Mouse (Mus musculus): ENCODE data around the gene Adgrb2.
A peak's percentile ranks its signal among the peaks of the same experiment; 100 is the strongest.

Gene Adgrb2

DNA sequence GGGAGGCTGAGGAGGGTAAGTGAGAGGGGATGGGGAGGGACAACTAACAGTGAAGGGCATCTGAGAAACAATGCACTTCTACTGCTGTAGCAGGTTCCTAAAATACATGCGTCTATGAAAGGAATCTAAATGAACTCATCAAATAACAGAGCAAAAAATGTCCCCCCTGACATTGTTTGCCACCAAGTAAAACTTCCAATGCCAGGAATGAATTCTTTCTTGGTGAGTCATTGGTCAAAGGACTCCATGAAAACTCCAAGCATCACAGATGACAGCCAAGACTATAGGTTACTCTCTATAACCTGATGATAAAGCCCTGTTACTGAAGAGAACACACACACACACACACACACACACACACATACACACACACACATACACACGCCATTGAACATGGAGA, 46.5 kb downstream of the Adgrb2 start:
- DNase-seq (ENCODE audit: low read depth): no peak

DNA sequence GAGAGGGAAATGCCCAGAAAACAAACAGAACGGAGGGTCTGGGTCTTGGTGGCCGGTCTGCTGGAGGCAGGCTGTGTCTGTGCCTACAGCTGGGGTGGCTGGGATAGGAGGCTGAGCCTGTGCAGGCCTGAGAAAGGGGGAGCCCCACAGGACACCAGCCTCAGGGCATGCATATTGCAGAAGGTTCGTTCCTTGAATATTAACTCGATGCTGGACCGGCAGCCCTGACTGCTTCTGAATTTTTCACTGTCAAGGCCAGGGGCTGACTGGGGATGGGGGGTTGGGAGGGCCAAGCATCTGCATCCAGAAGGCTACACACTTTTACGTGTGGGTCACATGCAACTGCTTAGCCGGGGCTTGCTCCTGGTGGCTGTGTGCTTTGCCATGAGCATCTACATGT, 48.8 kb downstream of the Adgrb2 start:
- DNase-seq (ENCODE audit: low read depth): no peak

DNA sequence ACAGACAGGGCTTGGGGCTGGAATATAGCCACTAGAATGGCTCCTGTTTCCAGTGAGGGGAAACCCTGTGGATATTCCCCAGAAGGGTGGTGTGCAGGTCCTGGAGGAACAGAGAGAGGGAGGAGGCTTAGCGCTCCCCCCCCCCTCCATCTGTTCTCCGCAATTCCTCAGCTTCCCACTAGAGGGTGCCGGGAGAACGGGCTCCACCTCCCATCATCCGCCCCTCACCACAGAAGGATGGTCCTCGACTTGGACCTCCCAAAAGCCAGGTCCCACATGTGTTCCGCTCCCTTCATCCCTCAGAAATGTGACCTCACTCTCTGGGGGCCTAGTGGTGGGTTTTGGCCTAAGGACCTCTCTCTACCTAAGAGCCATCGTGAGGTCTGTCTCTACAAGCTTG, 51.4 kb downstream of the Adgrb2 start:
- peak; percentile 63 for DNase-seq (ENCODE audit: low read depth)

DNA sequence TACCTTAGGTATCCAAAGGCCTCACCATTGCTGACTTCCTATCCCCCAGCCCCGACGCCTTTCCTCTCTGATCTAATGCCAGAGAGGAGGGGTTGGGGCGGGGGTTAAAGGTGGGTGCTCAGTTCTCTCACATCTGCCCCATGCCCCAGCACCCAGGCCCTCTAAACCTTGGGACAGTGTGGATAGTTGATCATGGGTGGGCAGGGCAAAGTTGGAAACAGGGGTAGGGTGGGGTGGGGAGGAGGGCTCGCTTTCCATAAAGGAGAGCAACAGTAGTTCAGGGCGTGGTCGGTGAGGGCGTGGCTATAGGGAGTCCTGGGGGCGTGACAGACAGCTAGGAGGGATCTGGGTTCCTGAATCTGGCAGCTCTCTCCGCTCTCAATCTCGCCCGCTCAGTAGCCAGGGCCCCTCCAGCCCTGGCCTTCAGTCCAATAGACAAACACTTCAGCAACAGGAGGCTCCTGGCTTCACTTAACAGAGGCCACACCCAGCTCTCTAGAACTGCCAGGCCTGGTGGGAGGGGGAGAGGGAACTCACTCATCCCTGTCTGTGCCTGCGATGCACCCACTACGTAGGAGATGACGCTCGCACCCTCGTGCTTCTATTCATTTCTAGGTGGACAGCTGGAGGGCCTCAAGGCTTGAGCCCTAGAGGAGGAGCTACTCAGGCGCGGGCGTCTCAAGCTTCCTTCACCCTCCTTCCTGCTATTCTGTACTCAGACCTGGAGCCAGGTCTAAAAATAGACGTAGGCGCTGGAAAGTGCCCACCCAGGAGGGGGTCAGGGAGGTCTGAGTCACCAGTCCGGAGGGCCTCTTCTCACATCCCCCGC, 52.1 kb downstream of the Adgrb2 start:
- no peak for DNase-seq (ENCODE audit: low read depth)

DNA sequence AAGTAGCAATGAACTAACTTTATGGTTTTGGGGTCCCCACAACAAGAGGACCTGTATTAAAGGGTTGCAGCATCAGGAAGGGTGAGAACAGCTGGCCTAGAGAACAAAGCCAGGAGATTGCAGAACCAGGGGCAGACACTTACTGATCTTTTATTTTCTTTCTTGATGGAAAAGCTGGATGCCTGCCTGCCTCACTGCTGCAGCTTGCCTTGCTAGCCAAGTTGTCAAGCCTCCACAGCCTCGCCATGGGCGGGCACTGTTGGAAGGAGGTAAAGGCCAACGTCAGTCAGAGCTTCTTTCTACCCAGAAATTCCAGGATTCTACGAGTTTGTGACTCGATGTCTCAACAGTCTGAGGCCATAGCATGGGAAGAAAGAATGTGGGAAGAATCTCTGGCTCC, 54.7 kb downstream of the Adgrb2 start:
- no peak for DNase-seq (ENCODE audit: low read depth)

DNA sequence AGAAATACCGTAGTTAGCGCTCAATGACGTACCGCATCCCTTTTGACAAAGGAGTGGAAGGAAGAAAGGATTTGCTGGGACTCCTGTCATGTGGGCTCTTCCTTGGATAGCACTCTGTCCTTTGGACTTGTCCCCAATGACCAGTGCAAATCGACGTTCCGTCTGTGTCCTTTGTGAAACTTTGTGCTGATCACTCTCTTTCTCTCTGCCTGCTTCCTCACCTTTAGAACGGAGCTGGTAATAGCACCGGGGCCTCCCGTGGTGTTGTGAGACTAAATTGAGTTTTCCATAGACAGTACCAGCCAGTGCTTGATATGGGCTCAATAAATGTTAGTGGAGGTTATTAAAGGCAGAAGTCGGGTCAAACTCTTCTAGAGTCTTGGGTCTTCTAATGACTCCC, 56.4 kb downstream of the Adgrb2 start:
- no peak for DNase-seq (ENCODE audit: low read depth)

DNA sequence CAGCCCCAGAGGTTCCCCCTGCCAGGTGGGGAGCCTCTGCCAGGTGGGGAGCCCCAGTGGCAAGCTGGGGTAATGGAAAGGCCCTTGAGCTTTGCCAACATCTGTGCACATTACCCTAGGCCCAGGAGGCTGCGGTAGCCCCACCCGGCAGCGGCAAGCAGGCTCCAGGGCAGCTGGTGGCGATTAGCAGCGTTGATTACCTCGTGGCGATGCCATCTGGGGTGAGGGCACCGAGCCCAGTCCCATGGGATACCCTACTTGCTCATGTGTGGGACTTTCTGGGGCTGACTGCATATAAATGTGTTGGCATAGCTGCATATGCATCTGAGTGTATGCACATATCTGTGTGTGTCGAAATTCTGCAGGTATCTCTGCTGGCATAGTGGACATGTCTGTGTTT, 59.5 kb downstream of the Adgrb2 start:
- DNase-seq (ENCODE audit: low read depth): no peak

DNA sequence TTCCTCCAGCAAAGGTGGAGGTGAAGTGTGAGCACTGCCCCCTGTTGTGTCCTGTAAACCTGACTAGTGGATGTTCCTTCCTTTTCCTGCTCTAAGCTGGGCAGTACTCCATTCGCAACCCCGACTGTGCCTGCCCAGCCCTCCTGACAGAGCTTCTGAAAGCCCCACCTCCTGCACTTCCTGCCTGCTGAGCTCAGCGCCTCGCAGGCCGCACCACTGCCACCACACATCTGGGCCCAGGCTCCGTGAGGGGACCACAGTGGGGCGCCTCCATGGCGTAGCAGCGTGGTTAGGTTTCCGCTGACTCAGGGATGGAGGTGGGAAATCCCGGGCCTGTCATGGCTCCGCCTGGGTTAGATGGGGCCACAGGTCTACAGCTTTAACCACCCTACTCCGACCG, 60.9 kb downstream of the Adgrb2 start:
- peak; percentile 79 for DNase-seq (ENCODE audit: low read depth)

DNA sequence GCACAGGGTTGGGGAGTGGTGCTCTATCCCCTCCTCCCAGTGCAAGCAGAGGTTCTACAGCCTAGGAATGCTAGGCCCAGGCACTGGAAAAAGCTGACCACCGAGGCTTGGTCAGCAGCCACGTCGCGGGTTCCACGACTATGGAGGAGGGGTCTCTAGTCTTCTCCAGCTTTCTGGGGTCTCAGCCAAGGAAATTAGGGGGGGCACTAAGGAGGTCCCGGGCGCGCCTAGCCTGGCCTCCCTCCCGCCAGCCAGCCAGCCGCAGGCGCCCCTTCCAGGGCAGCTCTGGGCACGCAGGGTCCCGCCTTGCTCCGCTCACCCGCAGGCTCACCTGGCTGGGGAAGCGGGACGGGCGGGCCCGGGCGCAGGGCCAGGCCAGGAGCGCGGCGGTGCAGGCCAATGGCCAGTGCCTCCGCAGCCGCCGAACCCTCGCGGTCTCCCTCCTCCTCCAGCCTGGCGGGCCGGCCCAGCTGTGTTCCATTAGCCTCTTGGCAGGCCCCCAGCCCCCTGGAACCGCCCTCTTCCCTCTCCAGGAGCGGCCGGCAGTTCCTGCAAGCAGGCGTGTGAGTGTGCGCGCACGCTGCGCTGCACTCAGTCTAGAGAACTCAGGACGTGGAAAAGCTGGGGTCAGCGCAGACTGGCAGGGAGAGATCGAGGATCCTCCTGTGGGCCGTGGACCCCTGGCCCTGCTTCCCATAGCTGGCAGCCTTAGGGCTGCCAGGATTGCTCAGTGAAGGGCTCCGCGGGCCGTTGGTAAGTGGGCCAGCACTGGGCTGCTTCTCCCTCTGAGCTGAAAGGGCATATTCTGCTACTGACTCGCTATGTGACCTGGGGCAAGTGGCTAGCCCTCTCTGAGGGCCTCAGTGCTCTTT, 62.9 kb downstream of the Adgrb2 start, which contains the start of gene Col16a1:
TSS of gene Col16a1 (plus strand) at position 510 of the 872 bp plus-strand sequence.
- DNase-seq (ENCODE audit: low read depth): no peak

DNA sequence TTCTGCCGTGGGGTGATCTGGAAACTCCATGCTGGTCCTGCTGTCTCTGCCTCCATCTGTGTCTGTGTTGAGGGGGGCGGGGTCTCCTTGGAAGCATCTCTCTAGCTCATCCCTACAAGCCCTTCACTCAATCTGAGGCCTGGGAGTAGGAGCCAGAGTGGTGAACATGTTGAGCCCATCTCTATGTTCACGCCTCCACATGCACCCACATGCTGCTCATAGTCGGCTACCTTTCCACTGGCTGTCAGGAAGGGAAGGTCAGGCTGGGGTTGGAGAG, 63.5 kb downstream of the Adgrb2 start:
- DNase-seq (ENCODE audit: low read depth): no peak

DNA sequence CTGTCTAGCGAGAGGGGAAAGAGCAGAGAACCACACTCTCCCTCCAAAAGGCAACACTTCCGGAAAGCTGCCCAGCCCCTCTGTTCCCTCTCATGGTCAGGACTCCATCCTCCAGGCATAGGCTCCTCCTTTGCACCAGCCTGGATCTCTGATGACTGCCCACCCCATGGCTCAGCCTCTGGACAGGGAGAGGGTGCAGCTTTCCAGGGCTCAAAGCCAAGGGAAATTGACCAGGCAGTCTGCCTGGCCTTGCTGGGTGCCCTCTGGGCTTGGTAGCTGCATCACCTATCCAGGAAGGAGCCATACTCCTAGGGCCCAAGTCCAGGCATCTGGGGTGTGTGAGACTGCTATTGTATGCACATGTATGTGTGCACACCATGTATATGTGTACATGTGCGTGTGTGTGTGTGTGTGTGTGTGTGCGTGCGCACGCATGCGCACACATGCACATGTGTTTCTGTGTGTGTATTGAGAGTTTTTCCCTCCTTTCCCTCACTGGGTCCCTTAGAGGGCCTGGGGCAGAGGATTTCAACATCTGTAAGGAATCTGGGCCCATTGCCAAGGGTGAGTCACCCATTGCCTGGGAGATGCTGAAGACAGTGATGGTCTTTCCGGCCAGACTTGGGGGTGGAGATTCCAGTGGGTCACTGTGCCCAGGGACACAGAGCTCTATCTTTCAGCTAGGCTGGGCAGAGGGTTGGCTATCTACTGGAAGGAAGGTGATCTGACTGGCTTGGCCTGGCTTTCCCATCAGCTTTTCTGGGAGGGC, 65.6 kb downstream of the Adgrb2 start:
- DNase-seq (ENCODE audit: low read depth): no peak

DNA sequence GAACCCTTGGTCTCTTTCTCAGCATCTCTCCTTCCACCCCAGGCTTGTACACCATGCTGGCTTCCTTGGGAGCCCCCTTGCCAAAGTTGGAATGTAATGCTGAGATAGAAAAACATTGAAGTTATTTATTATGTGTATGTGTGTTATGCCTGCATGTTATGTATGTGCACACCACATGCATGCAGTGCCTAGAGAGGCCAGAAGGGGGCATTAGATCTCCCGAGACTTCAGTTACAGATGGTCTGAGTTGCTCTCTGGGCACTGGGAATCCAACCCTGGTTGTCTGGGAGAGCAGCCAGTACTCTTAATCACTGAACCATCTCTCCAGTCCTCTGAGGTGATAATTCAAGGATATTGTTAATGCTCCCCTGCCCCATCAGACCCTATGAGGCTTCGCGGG, 67.6 kb downstream of the Adgrb2 start:
- DNase-seq (ENCODE audit: low read depth): no peak

DNA sequence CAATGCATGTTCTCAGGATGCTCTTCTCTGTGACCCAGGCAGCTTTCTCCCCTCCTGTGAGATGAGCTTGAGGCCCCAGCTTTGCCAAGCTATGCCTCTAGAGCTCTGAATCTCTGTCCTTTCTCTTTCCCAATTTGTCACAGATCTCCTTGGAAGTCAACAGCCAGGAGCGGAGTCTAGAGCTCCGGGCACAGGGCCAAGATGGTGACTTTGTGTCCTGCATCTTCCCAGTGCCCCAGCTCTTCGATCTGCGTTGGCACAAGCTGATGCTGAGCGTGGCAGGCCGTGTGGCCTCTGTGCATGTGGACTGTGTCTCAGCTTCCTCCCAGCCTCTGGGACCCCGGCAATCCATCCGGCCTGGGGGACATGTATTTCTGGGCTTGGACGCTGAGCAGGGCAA, 68.4 kb downstream of the Adgrb2 start:
- no peak for DNase-seq (ENCODE audit: low read depth)

DNA sequence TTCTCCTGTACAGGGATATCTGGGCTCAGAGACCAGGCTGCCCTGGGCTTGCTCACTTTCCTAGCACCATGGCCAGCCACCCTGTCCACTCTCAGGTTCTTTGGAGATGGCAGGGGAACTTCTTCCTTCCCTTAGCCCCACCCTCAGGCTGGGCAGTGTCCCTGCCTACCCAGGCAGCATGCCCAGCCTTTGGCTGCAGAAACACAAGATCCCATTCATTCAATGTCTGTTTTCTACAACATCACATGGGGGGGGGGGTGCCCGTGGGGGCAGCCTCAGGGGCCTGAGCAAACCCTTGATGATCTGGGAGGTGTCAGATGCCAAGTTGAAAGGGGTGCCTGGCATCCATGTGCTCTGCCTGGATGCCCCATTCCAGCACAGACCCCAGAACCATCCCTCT, 70.1 kb downstream of the Adgrb2 start:
- no peak for DNase-seq (ENCODE audit: low read depth)

DNA sequence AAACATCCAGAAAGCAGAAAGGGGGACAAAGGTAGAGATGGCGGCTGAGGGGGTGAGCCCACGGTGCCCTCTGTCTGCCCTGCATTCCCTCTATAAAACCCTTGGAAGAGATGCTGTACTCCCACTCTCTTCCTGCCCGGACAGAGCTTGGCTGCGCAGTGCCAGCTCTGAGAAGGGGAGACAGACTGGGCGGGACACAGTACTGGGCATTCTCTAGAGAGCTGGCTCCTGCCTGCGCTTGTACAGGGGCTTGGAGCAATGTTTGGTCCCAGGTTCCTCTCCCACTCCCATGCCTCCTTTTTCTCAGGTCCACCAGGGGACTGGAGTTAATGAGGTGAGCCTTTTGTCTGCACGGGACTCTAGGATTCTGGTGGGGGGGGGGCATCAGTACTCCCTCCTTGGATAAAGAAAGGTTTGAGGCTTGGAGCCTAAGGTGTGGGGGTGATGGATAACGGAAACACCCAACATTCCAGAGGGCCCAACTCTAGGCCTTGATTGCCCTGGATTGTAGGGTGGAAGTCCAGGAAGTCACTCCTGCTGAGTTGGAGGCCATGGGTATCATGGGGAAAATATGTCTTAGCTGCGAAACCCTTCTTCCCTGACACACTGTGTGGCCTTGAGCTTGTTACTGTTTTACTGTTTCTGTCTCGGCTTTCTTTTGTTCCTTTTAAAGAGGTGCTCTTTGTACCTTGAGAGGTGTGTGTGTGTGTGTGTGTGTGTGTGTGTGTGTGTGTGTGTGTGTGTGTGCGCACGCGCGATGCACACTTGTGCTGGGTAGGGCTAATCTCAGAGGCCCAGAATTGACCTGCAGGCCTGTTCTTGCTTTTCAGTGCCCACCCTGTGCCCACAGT, 70.7 kb downstream of the Adgrb2 start:
- no peak for DNase-seq (ENCODE audit: low read depth)

DNA sequence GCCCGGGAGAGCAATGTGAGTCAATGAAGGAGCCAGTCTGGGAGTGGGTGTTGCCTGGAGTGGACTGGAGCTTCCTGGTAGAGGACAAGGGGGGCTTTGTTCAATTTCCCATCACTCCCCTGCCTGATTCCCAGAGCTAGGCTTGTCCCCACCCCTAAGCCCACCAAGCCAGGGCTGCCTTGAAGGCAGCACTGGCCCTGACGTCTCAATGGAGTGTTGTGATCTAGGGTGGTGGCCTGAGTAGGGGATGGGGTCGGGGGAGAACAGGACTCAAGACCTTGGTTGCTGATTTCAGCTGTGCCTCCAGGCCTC, 71.3 kb downstream of the Adgrb2 start:
- DNase-seq (ENCODE audit: low read depth): no peak

DNA sequence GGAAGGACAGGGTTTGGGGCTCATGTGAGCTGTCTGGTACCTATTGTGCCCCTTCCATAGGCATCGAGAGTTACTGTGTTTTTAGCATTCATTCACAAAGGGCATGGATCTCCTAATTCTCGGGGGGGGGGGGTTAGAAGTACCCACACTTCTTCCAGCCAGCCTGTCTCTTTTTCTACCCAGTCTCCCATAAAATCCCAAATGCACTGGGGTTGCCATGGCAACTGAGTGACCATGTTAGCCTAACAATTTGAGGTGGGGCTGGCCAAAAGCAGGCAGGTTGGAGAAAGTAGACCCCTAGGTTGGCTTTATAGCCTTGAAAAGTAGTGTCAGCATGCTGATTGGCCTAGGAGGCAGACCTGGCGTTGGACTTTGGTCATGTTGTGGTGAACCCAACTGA, 71.8 kb downstream of the Adgrb2 start:
- no peak for DNase-seq (ENCODE audit: low read depth)

DNA sequence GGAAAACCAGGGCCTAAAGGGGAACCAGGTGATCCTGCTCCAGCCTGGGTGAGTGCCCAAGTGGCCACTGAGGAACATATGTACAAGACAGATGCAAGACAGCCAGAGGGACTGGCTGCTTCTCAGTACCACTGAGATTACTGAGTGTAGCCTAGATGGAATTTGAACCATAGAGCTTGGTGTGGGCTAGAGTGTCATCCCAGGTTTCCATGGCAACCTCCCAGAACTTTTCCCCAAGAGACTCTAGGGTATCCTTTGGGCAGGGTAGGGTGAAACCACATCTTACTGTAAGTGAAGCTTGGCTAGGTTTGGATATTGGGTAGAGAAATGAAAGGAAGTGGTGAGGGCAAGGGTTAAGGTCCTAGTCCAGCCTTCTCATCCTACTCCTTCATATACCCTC, 76.3 kb downstream of the Adgrb2 start:
- no peak for DNase-seq (ENCODE audit: low read depth)

DNA sequence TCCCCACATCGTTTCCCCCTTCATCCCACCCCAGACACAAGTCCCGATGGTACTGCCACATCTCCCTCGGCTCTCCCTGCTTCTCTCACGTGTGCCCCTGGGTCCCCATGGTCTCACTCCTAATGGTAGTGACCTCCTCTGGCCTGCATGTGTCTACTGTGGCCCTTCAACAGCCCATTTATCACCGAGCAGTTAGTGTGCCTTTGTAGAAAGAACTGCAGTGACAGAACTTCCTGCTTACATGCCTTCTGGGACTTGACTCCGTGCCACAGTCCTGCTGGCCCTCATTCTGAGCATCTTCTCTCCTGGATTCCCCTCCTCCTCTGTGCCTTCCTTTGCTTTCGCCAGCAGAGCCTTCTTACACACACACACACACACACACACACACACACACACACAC, 78.5 kb downstream of the Adgrb2 start:
- DNase-seq (ENCODE audit: low read depth): no peak

DNA sequence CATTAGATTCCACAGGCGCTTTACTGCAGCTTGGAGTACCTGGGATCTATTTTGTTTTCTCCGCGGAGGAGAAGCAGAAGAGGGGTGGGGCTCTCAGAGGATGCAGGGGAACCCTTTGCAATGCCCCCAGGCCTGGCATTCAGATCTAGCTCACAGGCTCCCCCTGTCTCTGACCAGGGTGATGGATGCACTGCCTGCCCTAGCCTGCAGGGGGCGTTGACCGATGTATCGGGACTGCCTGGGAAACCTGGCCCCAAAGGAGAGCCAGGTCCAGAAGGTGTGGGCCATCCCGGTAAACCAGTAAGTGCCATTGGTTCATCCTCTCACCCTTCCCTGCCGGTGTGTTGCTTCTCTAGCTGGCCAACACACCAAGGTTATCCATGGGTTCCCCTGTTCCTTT, 82.1 kb downstream of the Adgrb2 start:
- DNase-seq (ENCODE audit: low read depth): no peak

DNA sequence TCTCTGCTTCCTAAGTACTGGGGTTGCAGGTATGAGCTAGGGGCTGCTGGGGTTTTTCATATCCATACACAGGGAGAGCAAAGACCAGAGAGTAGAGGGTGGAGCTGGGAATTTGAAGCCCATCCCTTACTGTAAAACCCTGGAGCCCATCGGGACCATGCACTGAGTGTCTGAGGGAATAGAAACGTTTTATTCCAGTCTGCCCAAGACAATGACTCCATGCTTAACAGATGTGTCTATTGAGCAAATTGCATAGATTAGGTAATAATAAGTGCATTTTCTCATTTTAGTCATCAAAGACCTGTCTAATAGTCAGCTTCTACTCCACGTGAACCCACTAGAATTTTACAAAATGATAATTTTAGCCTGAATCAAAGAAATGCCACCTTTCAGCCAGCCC, 85.9 kb downstream of the Adgrb2 start:
- DNase-seq (ENCODE audit: low read depth): no peak

DNA sequence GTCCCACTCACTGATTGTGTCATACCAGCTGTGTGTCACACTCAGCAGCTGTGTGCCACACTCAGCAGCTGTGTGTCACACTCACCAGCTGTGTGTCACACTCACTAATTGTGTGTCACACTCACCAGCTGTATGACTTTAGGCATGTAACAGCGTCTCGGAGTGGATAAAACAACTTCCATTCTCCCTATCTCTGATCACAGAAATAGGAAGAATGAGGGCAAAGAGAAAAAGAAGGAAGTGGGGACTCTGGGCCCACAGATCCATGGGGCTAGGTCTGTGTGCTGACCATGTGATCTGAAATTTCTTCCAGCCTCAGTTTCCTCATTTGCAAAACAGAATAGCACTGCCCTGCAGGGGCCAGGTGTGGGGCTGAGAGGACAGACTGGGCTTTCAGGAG, 87.1 kb downstream of the Adgrb2 start:
- no peak for DNase-seq (ENCODE audit: low read depth)
